Mouse (Mus musculus): ENCODE measurements around the gene Rabl6. TPM values are rescaled to one million over a fixed set of nuclear protein-coding genes. Genes with fewer than 3 reads are reported as not detected.

Gene Rabl6
- total and polyA plus RNA-seq, 2 experiments from 2014 or later: 54.9 to 68.2 TPM

DNA sequence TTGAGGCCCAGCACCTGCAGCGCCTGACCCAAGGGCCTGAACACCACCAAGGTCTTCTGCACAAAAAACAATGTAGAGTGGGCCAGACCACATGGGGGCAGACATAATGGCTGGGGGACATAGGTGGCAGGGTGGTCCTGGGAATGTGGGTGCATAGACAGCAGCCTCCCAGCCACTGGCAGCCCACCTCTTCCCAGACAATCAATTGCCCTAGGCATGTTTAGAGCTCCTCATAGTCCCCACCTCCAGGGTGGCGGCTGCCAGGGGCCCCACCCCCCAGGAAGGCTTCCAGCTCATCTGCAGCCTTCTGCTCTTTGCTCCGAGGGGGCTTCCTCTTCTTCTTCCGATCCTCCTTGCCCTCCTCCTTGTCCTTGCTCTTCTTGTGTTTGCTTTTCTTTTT, 24.8 kb downstream of the Rabl6 start:
- no peak for TF ChIP-seq CTCF (IDR thresholded peaks at IDR 0.05; ENCODE audit: low read depth)
- no peak overlapping the region for H3K27ac ChIP-seq (ENCODE audit: low read depth, low read length)
- ATAC-seq (no peak), DNase-seq (no peak)
- no peak overlapping the region for H3K4me3 ChIP-seq (ENCODE audit: low read depth, low read length)
- H3K9ac ChIP-seq: no peak overlapping the region
- H3K4me1 ChIP-seq (ENCODE audit: insufficient read depth): peaks cover 24% of the 10 kb centered on the region
- peaks cover 48% of the 10 kb centered on the region for H3K36me3 ChIP-seq (ENCODE audit: insufficient read depth)
- peaks cover 16% of the 10 kb centered on the region for H3K27me3 ChIP-seq (ENCODE audit: insufficient read depth, low read length)
- no peaks in the 10 kb centered on the region for H3K9me3 ChIP-seq (ENCODE audit: low read length)
- WGBS: 72% methylated on average over 4 of the region's 4 CpGs
- H3K4me2 ChIP-seq (ENCODE audit: low read depth): no peak overlapping the region

DNA sequence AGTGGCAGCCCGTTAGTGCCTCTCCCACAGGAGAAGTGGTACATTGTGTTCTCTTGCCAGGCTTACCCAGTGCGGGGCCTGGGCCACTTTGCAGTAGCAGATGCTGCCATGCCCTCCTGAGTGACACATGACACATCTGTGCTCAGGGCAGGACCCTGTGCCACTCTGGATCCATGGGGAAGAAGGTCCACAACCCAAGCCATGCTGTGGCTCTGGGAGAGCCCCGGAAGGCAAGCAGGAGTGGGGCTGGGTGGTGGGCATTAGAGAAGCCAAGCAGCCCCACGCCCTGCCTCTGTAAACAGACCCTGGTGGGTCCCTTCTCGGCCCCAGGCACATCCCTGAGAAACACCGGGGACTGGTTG, 25.2 kb downstream of the Rabl6 start:
- no peak for TF ChIP-seq CTCF (IDR thresholded peaks at IDR 0.05; ENCODE audit: low read depth)
- Histone ChIP-seq H3K27me3 (ENCODE audit: insufficient read depth, low read length) (peaks cover 20% of the 10 kb centered on the region), H3K4me3 (ENCODE audit: low read depth, low read length) (no peak overlapping the region), H3K9me3 (ENCODE audit: low read length) (no peaks in the 10 kb centered on the region), H3K4me2 (ENCODE audit: low read depth) (no peak overlapping the region), H3K4me1 (ENCODE audit: insufficient read depth) (peaks cover 24% of the 10 kb centered on the region), H3K27ac (ENCODE audit: low read depth, low read length) (no peak overlapping the region), H3K36me3 (ENCODE audit: insufficient read depth) (peaks cover 47% of the 10 kb centered on the region), H3K9ac (no peak overlapping the region)
- DNase-seq (no peak), ATAC-seq (no peak)
- 76% methylated on average over 6 of the region's 6 CpGs for WGBS

DNA sequence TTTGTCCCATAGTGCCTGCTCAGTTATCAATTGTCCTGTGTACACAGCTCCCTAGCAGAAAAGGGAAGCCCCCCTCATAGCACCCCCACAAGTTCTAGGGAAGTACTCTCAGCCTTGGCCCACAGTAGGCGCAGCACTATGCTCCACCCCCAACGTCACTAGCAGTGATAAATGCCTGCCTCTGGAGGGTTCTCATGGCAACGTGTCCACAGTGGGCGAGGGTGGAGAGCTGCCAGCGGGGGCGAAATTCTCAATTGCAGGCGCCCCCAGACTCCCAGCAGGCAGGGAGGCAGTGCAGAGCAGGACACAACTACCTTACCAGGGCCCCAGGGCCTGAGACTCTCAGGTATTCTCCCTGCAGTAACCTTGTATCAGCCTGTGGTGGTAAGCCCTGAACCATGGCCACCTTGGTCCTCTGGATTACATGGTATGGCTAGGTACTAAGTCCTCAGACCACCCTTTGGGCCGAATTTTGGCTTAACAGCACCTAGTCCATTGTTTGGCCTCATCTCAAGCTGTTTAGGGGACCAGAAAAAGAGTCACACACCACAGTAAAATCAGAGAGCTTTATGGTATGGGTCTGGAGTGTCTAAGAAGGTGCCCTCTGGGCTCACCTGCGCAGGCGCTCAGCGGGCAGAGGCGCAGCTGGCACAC, 25.7 kb downstream of the Rabl6 start:
- Histone ChIP-seq H3K36me3 (ENCODE audit: insufficient read depth) (peaks cover 47% of the 10 kb centered on the region), H3K27me3 (ENCODE audit: insufficient read depth, low read length) (peaks cover 22% of the 10 kb centered on the region), H3K4me1 (ENCODE audit: insufficient read depth) (peaks cover 24% of the 10 kb centered on the region), H3K9ac (no peak overlapping the region), H3K27ac (ENCODE audit: low read depth, low read length) (0 out of 2 replicates have a peak overlapping the region, but pooled peaks have one; percentile 35), H3K4me3 (ENCODE audit: low read depth, low read length) (no peak overlapping the region), H3K9me3 (ENCODE audit: low read length) (no peaks in the 10 kb centered on the region), H3K4me2 (ENCODE audit: low read depth) (0 out of 2 replicates have a peak overlapping the region, but pooled peaks have one; percentile 69)
- peak; percentile 15 for TF ChIP-seq CTCF (IDR thresholded peaks at IDR 0.05; ENCODE audit: low read depth)
- peak; percentile 72 for ATAC-seq
- 46% methylated on average over 12 of the region's 12 CpGs for whole genome bisulfite sequencing
- peak; percentile 77 for DNase-seq

DNA sequence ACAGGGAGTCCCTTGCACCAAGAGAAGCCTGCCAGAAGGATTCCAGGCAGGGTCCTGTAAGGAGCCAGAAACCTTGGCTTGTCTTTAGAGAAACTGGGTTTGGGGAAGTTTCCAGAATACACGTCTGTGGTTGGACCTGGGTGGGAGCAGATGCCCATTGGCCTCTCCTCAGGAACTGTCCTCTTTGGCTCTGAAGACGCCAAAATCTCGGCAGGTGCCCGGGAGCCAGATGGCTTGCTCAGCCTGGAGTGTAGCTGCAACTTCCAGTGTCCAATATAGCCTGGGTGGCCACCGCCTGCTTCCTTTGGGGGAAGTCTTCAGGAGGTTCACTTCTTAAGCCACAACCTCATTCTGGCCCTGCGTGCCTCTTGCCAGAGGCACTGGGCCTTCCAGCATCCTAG, 26.4 kb downstream of the Rabl6 start:
- peak; percentile 7; the same call in 1 of the 2 replicates for ATAC-seq
- H3K9ac ChIP-seq: no peak overlapping the region
- H3K4me2 ChIP-seq (ENCODE audit: low read depth): peak overlapping the region; percentile 69
- H3K4me1 ChIP-seq (ENCODE audit: insufficient read depth): peaks cover 24% of the 10 kb centered on the region
- H3K27ac ChIP-seq (ENCODE audit: low read depth, low read length): 0 out of 2 replicates have a peak overlapping the region, but pooled peaks have one; percentile 29
- 24% methylated on average over 6 of the region's 6 CpGs for WGBS
- H3K36me3 ChIP-seq (ENCODE audit: insufficient read depth): peaks cover 54% of the 10 kb centered on the region
- H3K4me3 ChIP-seq (ENCODE audit: low read depth, low read length): peak overlapping the region; percentile 58; the same call in 1 of the 2 replicates
- no peak for DNase-seq
- H3K27me3 ChIP-seq (ENCODE audit: insufficient read depth, low read length): peaks cover 29% of the 10 kb centered on the region
- H3K9me3 ChIP-seq (ENCODE audit: low read length): no peaks in the 10 kb centered on the region
- no peak for TF ChIP-seq CTCF (IDR thresholded peaks at IDR 0.05; ENCODE audit: low read depth)

- peak; percentile 87 for ATAC-seq
- peak; percentile 88 for DNase-seq
- peaks cover 53% of the 10 kb centered on the region for H3K36me3 ChIP-seq (ENCODE audit: insufficient read depth)
- peaks cover 24% of the 10 kb centered on the region for H3K4me1 ChIP-seq (ENCODE audit: insufficient read depth)
- TF ChIP-seq CTCF (IDR thresholded peaks at IDR 0.05; ENCODE audit: low read depth): peak; percentile 91
- H3K4me3 ChIP-seq (ENCODE audit: low read depth, low read length): peak within 1 kb of the TSS; percentile 58
- 7% methylated on average over 19 of the region's 19 CpGs for WGBS
- 0 out of 2 replicates have a peak within 1 kb of the TSS, but pooled peaks have one; percentile 40 for H3K27ac ChIP-seq (ENCODE audit: low read depth, low read length)
- H3K4me2 ChIP-seq (ENCODE audit: low read depth): peak within 1 kb of the TSS; percentile 69
- no peaks in the 10 kb centered on the region for H3K9me3 ChIP-seq (ENCODE audit: low read length)
- peaks cover 34% of the 10 kb centered on the region for H3K27me3 ChIP-seq (ENCODE audit: insufficient read depth, low read length)
- H3K9ac ChIP-seq: peak within 1 kb of the TSS; percentile 64
Observed at GRCm38 (mm10) chr2:25581294-25581864, 26.9 kb downstream of the Rabl6 start, which contains the start of gene Ajm1. Gene Ajm1, minus strand, starts transcription at chr2:25581757.

- ATAC-seq: no peak
- 41% methylated on average over 6 of the region's 6 CpGs for WGBS
- Histone ChIP-seq H3K4me2 (ENCODE audit: low read depth) (peak overlapping the region; percentile 69), H3K36me3 (ENCODE audit: insufficient read depth) (peaks cover 48% of the 10 kb centered on the region), H3K9ac (peak overlapping the region; percentile 64), H3K27ac (ENCODE audit: low read depth, low read length) (no peak overlapping the region), H3K9me3 (ENCODE audit: low read length) (no peaks in the 10 kb centered on the region), H3K27me3 (ENCODE audit: insufficient read depth, low read length) (peaks cover 40% of the 10 kb centered on the region), H3K4me1 (ENCODE audit: insufficient read depth) (peaks cover 24% of the 10 kb centered on the region), H3K4me3 (ENCODE audit: low read depth, low read length) (peak overlapping the region; percentile 58)
- no peak for DNase-seq
- TF ChIP-seq CTCF (IDR thresholded peaks at IDR 0.05; ENCODE audit: low read depth): no peak
Observed at GRCm38 (mm10) chr2:25580621-25581101, 27.7 kb downstream of the Rabl6 start.

Data from forebrain, postnatal 0 days (tissue).